Mouse (Mus musculus): ENCODE results near the gene Sept1.

DNA sequence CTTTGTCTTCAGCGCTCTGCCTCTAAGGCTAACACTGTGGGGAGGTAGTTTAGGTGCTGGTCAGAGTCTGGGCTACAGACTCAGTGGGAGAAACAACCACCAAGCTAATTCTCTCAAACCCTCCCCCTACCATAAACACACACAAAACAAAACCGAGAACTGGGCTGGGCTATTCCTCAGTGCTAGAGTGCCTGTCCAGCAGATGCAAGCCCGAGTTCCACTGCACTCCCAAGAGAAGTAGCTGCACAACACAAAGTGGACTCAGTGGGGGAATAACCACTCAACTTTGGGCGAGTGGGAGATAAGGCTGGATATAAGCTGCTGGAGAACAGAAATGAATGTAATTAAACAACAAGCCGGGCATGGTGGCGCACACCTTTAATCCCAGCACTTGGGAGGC, 42.3 kb downstream of the Sept1 start:
- TF ChIP-seq CTCF (IDR thresholded peaks at IDR 0.05; ENCODE audit: borderline replicate concordance, control insufficient read depth, extremely low read depth, insufficient read depth, low read length, poor library complexity) (no peak), POLR2A (IDR thresholded peaks at IDR 0.05; ENCODE audit: control insufficient read depth, extremely low read depth, insufficient read depth, low read length, poor library complexity) (no peak)
